Mouse (Mus musculus) MEL (cell line): ENCODE measurements around the gene Clec4a1. TPM values are rescaled to one million over a fixed set of nuclear protein-coding genes. Genes with fewer than 3 reads are reported as not detected.

Experiments used
- DNase-seq: peaks from one replicate; pipeline ENCODE4 v3.0.0; 2011; ENCODE audit warnings: low read depth, low spot score
- H3K27ac ChIP-seq: 2 replicates; pipeline ENCODE4 v1.5.1; 2012; ENCODE audit warnings: low read depth, mild to moderate bottlenecking, control low read depth, low read length, moderate library complexity; ENCODE audit not compliant: control insufficient read depth
- H3K27me3 ChIP-seq, 2 experiments: fragments of 150-350 bp in 1 of 2; sonication (generic) in 1 of 2; 2 replicates each; pipeline ENCODE4 v1.6.1; 2012; ENCODE audit warnings: low read length in 2 of 2, mild to moderate bottlenecking in 2 of 2, improper control_type of control experiment in 1 of 2, moderate library complexity in 1 of 2; ENCODE audit not compliant: insufficient read depth in 2 of 2, control insufficient read depth in 1 of 2
- H3K36me3 ChIP-seq, 2 experiments: 2 replicates each; pipeline ENCODE4 v1.6.1; 2012 to 2014; ENCODE audit warnings: low read length in 2 of 2, improper control_type of control experiment in 1 of 2, inconsistent platforms in 1 of 2, mild to moderate bottlenecking in 1 of 2; ENCODE audit not compliant: insufficient read depth in 2 of 2, control insufficient read depth in 1 of 2
- H3K4me1 ChIP-seq, 2 experiments: fragments of 150-350 bp in 1 of 2; sonication (generic) in 1 of 2; 2 replicates each; pipeline ENCODE4 v1.6.1; 2012; ENCODE audit warnings: low read length in 2 of 2, improper control_type of control experiment in 1 of 2, mild to moderate bottlenecking in 1 of 2; ENCODE audit not compliant: insufficient read depth in 2 of 2, control insufficient read depth in 1 of 2
- H3K4me3 ChIP-seq, 2 experiments: fragments of 150-350 bp in 1 of 2; sonication (generic) in 1 of 2; 2 replicates each; pipeline ENCODE4 v1.5.1; 2012; ENCODE audit warnings: low read depth in 2 of 2, low read length in 2 of 2, mild to moderate bottlenecking in 2 of 2, moderate library complexity in 2 of 2, control low read depth in 1 of 2, improper control_type of control experiment in 1 of 2; ENCODE audit not compliant: control insufficient read depth in 1 of 2, insufficient read depth in 1 of 2
- H3K79me2 ChIP-seq: 2 replicates; pipeline ENCODE4 v1.6.1; 2012; ENCODE audit warnings: mild to moderate bottlenecking, low read length, moderate library complexity; ENCODE audit not compliant: control insufficient read depth, poor library complexity, insufficient read depth
- H3K9ac ChIP-seq: 2 replicates; pipeline ENCODE4 v1.6.1; 2012; ENCODE audit warnings: low read depth, mild to moderate bottlenecking, control low read depth, low read length, moderate library complexity; ENCODE audit not compliant: control insufficient read depth, poor library complexity, severe bottlenecking
- H3K9me3 ChIP-seq: fragments of 150-350 bp; sonication (generic); replicated peaks from 2 replicates; pipeline ENCODE4 v1.6.1; 2012; ENCODE audit warnings: mild to moderate bottlenecking, low read length, improper control_type of control experiment, moderate library complexity; ENCODE audit not compliant: insufficient read depth
- CHD1 ChIP-seq: IDR thresholded peaks from 2 replicates; pipeline ENCODE4 v1.6.1; 2012; ENCODE audit warnings: low read depth, mild to moderate bottlenecking, inconsistent platforms, low read length, improper control_type of control experiment
- CHD2 ChIP-seq: IDR thresholded peaks from 2 replicates; pipeline ENCODE4 v1.6.1; 2011; ENCODE audit warnings: low read length, improper control_type of control experiment
- CTCF ChIP-seq, 3 experiments: IDR thresholded peaks in 2 of 3; conservative IDR thresholded peaks in 1 of 3; 2 replicates each; pipeline ENCODE4 v1.5.1; 2011 to 2012; ENCODE audit warnings: low read length in 3 of 3, low read depth in 2 of 3, mild to moderate bottlenecking in 2 of 3, improper control_type of control experiment in 1 of 3, inconsistent platforms in 1 of 3, mixed read lengths in 1 of 3, moderate library complexity in 1 of 3; ENCODE audit not compliant: control insufficient read depth in 1 of 3, insufficient read depth in 1 of 3, poor library complexity in 1 of 3, severe bottlenecking in 1 of 3
- E2F4 ChIP-seq: IDR thresholded peaks from 2 replicates; pipeline ENCODE4 v1.6.1; 2011; ENCODE audit warnings: low read depth, low read length, improper control_type of control experiment, borderline replicate concordance
- ELF1 ChIP-seq: IDR thresholded peaks from 2 replicates; pipeline ENCODE4 v1.6.1; 2014; ENCODE audit warnings: low read depth, mild to moderate bottlenecking, inconsistent platforms, low read length, improper control_type of control experiment, moderate library complexity
- EP300 ChIP-seq, 2 experiments: IDR thresholded peaks; 2 replicates each; pipeline ENCODE4 v1.6.1; 2011; ENCODE audit warnings: improper control_type of control experiment in 2 of 2, low read length in 2 of 2, low read depth in 1 of 2, mild to moderate bottlenecking in 1 of 2
- ETS1 ChIP-seq: IDR thresholded peaks from 2 replicates; pipeline ENCODE4 v1.6.1; 2012; ENCODE audit warnings: low read depth, mild to moderate bottlenecking, inconsistent platforms, low read length, improper control_type of control experiment, moderate library complexity
- GABPA ChIP-seq: IDR thresholded peaks from 2 replicates; pipeline ENCODE4 v1.6.1; 2012; ENCODE audit warnings: low read depth, mild to moderate bottlenecking, inconsistent platforms, low read length, improper control_type of control experiment, moderate library complexity
- GATA1 ChIP-seq: IDR thresholded peaks from 2 replicates; pipeline ENCODE4 v1.6.1; 2011; ENCODE audit warnings: low read depth, low read length, improper control_type of control experiment
- HCFC1 ChIP-seq: IDR thresholded peaks from 2 replicates; pipeline ENCODE4 v1.6.1; 2012; ENCODE audit warnings: low read depth, mild to moderate bottlenecking, inconsistent platforms, low read length, improper control_type of control experiment, moderate library complexity
- JUND ChIP-seq: IDR thresholded peaks from 2 replicates; pipeline ENCODE4 v1.6.1; 2011; ENCODE audit warnings: low read depth, mild to moderate bottlenecking, improper control_type of control experiment, low read length
- KAT2A ChIP-seq: conservative IDR thresholded peaks from 2 replicates; pipeline ENCODE4 v1.6.1; 2012; ENCODE audit warnings: low read depth, low read length, improper control_type of control experiment, inconsistent platforms
- MAFK ChIP-seq: IDR thresholded peaks from 2 replicates; pipeline ENCODE4 v1.6.1; 2011; ENCODE audit warnings: low read depth, mild to moderate bottlenecking, low read length, improper control_type of control experiment, borderline replicate concordance
- MAX ChIP-seq: IDR thresholded peaks from 2 replicates; pipeline ENCODE4 v1.6.1; 2011; ENCODE audit warnings: low read length, improper control_type of control experiment
- MAZ ChIP-seq: IDR thresholded peaks from 2 replicates; pipeline ENCODE4 v1.6.1; 2012; ENCODE audit warnings: low read depth, mild to moderate bottlenecking, inconsistent platforms, low read length, improper control_type of control experiment
- MEF2A ChIP-seq: IDR thresholded peaks from 2 replicates; pipeline ENCODE4 v1.6.1; 2014; ENCODE audit warnings: low read depth, mild to moderate bottlenecking, inconsistent platforms, low read length, improper control_type of control experiment; ENCODE audit not compliant: poor library complexity, insufficient replicate concordance, severe bottlenecking; ENCODE audit errors: extremely low read depth
- MXI1 ChIP-seq: IDR thresholded peaks from 2 replicates; pipeline ENCODE4 v1.6.1; 2011; ENCODE audit warnings: mild to moderate bottlenecking, low read depth, low read length, improper control_type of control experiment
- MYB ChIP-seq: IDR thresholded peaks from 2 replicates; pipeline ENCODE4 v1.6.1; 2011; ENCODE audit warnings: mild to moderate bottlenecking, low read depth, low read length, improper control_type of control experiment
- NELFE ChIP-seq: IDR thresholded peaks from 2 replicates; pipeline ENCODE4 v1.6.1; 2011; ENCODE audit warnings: low read depth, low read length, improper control_type of control experiment
- NRF1 ChIP-seq: IDR thresholded peaks from 2 replicates; pipeline ENCODE4 v1.6.1; 2014; ENCODE audit warnings: low read depth, mild to moderate bottlenecking, inconsistent platforms, low read length, improper control_type of control experiment, moderate library complexity; ENCODE audit not compliant: poor library complexity, insufficient read depth, severe bottlenecking
- POLR2A ChIP-seq, 2 experiments: IDR thresholded peaks; 2 replicates each; pipeline ENCODE4 v1.6.1; 2011 to 2012; ENCODE audit warnings: low read length in 2 of 2, mild to moderate bottlenecking in 2 of 2, control low read depth in 1 of 2, improper control_type of control experiment in 1 of 2, low read depth in 1 of 2, moderate library complexity in 1 of 2; ENCODE audit not compliant: control insufficient read depth in 1 of 2, insufficient read depth in 1 of 2, poor library complexity in 1 of 2
- POLR2AphosphoS5 ChIP-seq: IDR thresholded peaks from 2 replicates; pipeline ENCODE4 v1.6.1; 2012; ENCODE audit warnings: low read depth, borderline replicate concordance, mild to moderate bottlenecking, inconsistent platforms, low read length, moderate library complexity, mixed read lengths
- RAD21 ChIP-seq: IDR thresholded peaks from 2 replicates; pipeline ENCODE4 v1.6.1; 2011; ENCODE audit warnings: mild to moderate bottlenecking, low read depth, low read length, improper control_type of control experiment
- RCOR1 ChIP-seq: IDR thresholded peaks from 2 replicates; pipeline ENCODE4 v1.6.1; 2012; ENCODE audit warnings: low read depth, mild to moderate bottlenecking, inconsistent platforms, low read length, improper control_type of control experiment
- SIN3A ChIP-seq: IDR thresholded peaks from 2 replicates; pipeline ENCODE4 v1.6.1; 2012; ENCODE audit warnings: low read length, improper control_type of control experiment, inconsistent platforms
- SMC3 ChIP-seq: IDR thresholded peaks from 2 replicates; pipeline ENCODE4 v1.6.1; 2011; ENCODE audit warnings: low read depth, low read length, improper control_type of control experiment
- TAL1 ChIP-seq: IDR thresholded peaks from 2 replicates; pipeline ENCODE4 v1.6.1; 2012; ENCODE audit warnings: mild to moderate bottlenecking, inconsistent platforms, low read length, moderate library complexity, mixed read lengths
- TBP ChIP-seq: IDR thresholded peaks from 2 replicates; pipeline ENCODE4 v1.8.0; 2011; ENCODE audit warnings: low read depth, low read length, improper control_type of control experiment
- TCF12 ChIP-seq: IDR thresholded peaks from 2 replicates; pipeline ENCODE4 v1.6.1; 2014; ENCODE audit warnings: low read depth, mild to moderate bottlenecking, inconsistent platforms, low read length, improper control_type of control experiment, moderate library complexity
- UBTF ChIP-seq: IDR thresholded peaks from 2 replicates; pipeline ENCODE4 v1.6.1; 2012; ENCODE audit warnings: low read depth, mild to moderate bottlenecking, inconsistent platforms, low read length, improper control_type of control experiment, moderate library complexity, borderline replicate concordance; ENCODE audit not compliant: insufficient read depth
- USF1 ChIP-seq: IDR thresholded peaks from 2 replicates; pipeline ENCODE4 v1.6.1; 2014; ENCODE audit warnings: low read depth, mild to moderate bottlenecking, inconsistent platforms, low read length, improper control_type of control experiment, moderate library complexity
- USF2 ChIP-seq, 2 experiments: IDR thresholded peaks; 2 replicates each; pipeline ENCODE4 v1.6.1; 2011 to 2012; ENCODE audit warnings: improper control_type of control experiment in 2 of 2, low read length in 2 of 2, borderline replicate concordance in 1 of 2, inconsistent platforms in 1 of 2, low read depth in 1 of 2, mild to moderate bottlenecking in 1 of 2; ENCODE audit not compliant: insufficient read depth in 1 of 2
- ZC3H11A ChIP-seq: IDR thresholded peaks from 2 replicates; pipeline ENCODE4 v1.6.1; 2012; ENCODE audit warnings: low read depth, mild to moderate bottlenecking, inconsistent platforms, low read length, improper control_type of control experiment
- ZKSCAN1 ChIP-seq: IDR thresholded peaks from 2 replicates; pipeline ENCODE4 v1.6.1; 2012; ENCODE audit warnings: low read depth, mild to moderate bottlenecking, inconsistent platforms, low read length, improper control_type of control experiment, moderate library complexity
- ZNF384 ChIP-seq: IDR thresholded peaks from 2 replicates; pipeline ENCODE4 v1.6.1; 2012; ENCODE audit warnings: low read depth, mild to moderate bottlenecking, inconsistent platforms, low read length, improper control_type of control experiment
- polyA plus RNA-seq, 2 experiments: library from polyadenylated mRNA; stranded (reverse) in 1 of 2; unstranded in 1 of 2; fragments of >175 nt in 1 of 2; fragments of >200 nt in 1 of 2; gene quantifications; 2 replicates each; pipeline versions ENCODE4 v1.2.1 to v1.2.4; 2012; ENCODE audit warnings: low replicate concordance in 2 of 2, low read depth in 1 of 2; ENCODE audit not compliant: insufficient read length in 2 of 2, insufficient read depth in 1 of 2, missing spikeins in 1 of 2
- total RNA-seq: library from RNA; depleted of rRNA; stranded (reverse); fragments of 300-350 nt; gene quantifications from 2 replicates; pipeline ENCODE4 v1.2.3, GENCODE M21; 2012

Gene Clec4a1
- total and polyA plus RNA-seq, 3 experiments: 0.06 TPM; not detected in 2

DNA sequence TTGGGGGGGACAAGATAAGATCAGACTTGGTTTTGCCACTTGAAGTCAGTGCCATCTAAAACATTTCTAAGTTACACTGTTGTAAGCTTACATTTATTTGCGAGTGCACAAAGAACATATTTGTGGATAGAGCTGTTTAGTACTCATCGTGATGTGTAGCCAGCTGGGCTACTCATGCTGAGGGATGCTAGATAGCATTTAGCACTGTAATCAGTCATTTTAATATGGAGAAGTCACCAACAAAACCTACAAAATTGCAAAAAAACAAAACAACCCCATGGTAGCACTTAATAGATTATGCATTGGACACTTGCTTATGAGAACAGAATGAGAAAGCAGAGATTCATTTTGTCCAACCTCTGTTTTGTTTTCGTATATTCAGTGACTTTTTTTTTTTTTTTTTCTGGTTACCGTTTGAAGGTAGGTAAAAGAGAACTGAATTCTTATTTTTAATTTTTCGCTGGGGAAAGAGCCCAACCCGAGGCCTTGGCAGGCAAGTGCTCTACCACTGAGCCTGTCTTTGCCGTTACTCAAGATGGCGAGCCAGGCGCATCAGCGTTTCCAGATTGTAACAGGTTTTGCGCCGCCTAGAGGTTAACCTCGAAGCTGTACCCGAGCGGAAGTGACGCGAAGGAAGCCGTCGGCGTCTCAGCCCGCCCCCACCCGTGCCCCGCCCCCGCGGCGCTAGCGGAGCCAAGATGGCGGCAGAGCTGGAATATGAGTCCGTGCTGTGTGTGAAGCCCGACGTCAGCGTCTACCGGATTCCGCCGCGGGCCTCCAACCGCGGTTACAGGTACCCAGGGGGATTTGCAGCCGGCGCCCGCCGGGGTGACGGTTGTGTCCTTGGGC, 47.6 kb upstream of the Clec4a1 start, which contains the start of gene Necap1:
Gene Necap1 (plus strand): TSS at position 604 of the 849 bp plus-strand sequence.
- DNase-seq: peak; percentile 97
- Histone ChIP-seq H3K4me3 (peak within 1 kb of the TSS; percentile 83 to 100), H3K36me3 (peaks cover 3 to 15% of the 10 kb centered on the region in 2 experiments), H3K27ac (peak within 1 kb of the TSS; percentile 50), H3K9me3 (no peaks in the 10 kb centered on the region), H3K4me1 (peaks cover 2 to 6% of the 10 kb centered on the region in 2 experiments; a peak in 2 of 4 replicates), H3K79me2 (peaks cover 24% of the 10 kb centered on the region), H3K9ac (peak within 1 kb of the TSS; percentile 99), H3K27me3 (no peaks in the 10 kb centered on the region)
- TF ChIP-seq ZKSCAN1 (no peak), MAFK (no peak), TBP (peak; percentile 77), EP300 (IDR thresholded peaks at IDR 0.05; ENCODE audit: low read depth in 1 of 2, low read length in 2 of 2) (no peak; a peak in 1 of 4 replicates), HCFC1 (peak; percentile 89), GABPA (no peak), JUND (no peak), POLR2AphosphoS5 (no peak), NRF1 (no peak), GATA1 (no peak), MAZ (peak; percentile 86; the same call in 1 of the 2 replicates), ELF1 (no peak), SIN3A (peak; percentile 72), ZC3H11A (no peak; the same call in 1 of the 2 replicates), CHD1 (no peak; the same call in 1 of the 2 replicates), MEF2A (no peak), CTCF (IDR thresholded peaks at IDR 0.05 in 2 of 3, conservative IDR thresholded peaks at IDR 0.05 in 1 of 3; ENCODE audit: control insufficient read depth in 1 of 3, insufficient read depth in 1 of 3, low read depth in 2 of 3, low read length in 3 of 3, poor library complexity in 1 of 3, severe bottlenecking in 1 of 3) (peak; percentile 59 to 90 (median 80); a peak in 5 of 6 replicates), UBTF (no peak), USF2 (IDR thresholded peaks at IDR 0.05; ENCODE audit: borderline replicate concordance in 1 of 2, insufficient read depth in 1 of 2, low read depth in 1 of 2, low read length in 2 of 2) (no peak), MAX (no peak), MXI1 (no peak), SMC3 (peak; percentile 51), MYB (0 out of 2 replicates have a peak, but pooled peaks have one; percentile 9), ZNF384 (peak; percentile 53; the same call in 1 of the 2 replicates), NELFE (peak; percentile 91), ETS1 (no peak), POLR2A (IDR thresholded peaks at IDR 0.05; ENCODE audit: control insufficient read depth in 1 of 2, insufficient read depth in 1 of 2, low read depth in 1 of 2, low read length in 2 of 2, poor library complexity in 1 of 2) (peak; percentile 74 to 89), TCF12 (peak; percentile 81), USF1 (no peak), TAL1 (no peak), CHD2 (no peak), E2F4 (no peak), RCOR1 (no peak), RAD21 (peak; percentile 48), KAT2A (no peak)
